Mouse (Mus musculus) liver, postnatal 0 days (tissue): ENCODE data around the gene Dbn1. TPM values are rescaled to one million over a fixed set of nuclear protein-coding genes. Genes with fewer than 3 reads are reported as not detected.

ENCODE experiments used
- ATAC-seq: fragments of 200-750 bp; cut with Nextera tagmentation; 2 replicates; pipeline ENCODE4 v1.8.0; 2017; ENCODE audit warnings: mild to moderate bottlenecking, moderate library complexity
- DNase-seq: peaks from one replicate; pipeline ENCODE4 v3.0.0-alpha.2; 2016
- H3K27ac ChIP-seq: fragments of 300-500 bp; sonication (generic); 2 replicates; pipeline ENCODE4 v1.5.1; 2014; ENCODE audit warnings: antibody characterized with exemption, moderate library complexity, mild to moderate bottlenecking, low read depth
- H3K27me3 ChIP-seq: fragments of 300-500 bp; sonication (generic); 2 replicates; pipeline ENCODE4 v1.6.1; 2014; ENCODE audit warnings: low read length, control low read depth, mixed read lengths; ENCODE audit not compliant: insufficient read depth
- H3K36me3 ChIP-seq: fragments of 300-500 bp; sonication (generic); replicated peaks from 2 replicates; pipeline ENCODE4 v1.6.1; 2014; ENCODE audit warnings: mild to moderate bottlenecking, control low read depth, low read length, moderate library complexity, mixed read lengths; ENCODE audit not compliant: insufficient read depth
- H3K4me1 ChIP-seq: fragments of 300-500 bp; sonication (generic); 2 replicates; pipeline ENCODE4 v1.6.1; 2014; ENCODE audit warnings: antibody characterized with exemption, mild to moderate bottlenecking, control low read depth; ENCODE audit not compliant: insufficient read depth
- H3K4me2 ChIP-seq: fragments of 300-500 bp; sonication (generic); 2 replicates; pipeline ENCODE4 v1.6.1; 2014; ENCODE audit warnings: low read depth, mild to moderate bottlenecking, low read length, moderate library complexity, mixed read lengths
- H3K4me3 ChIP-seq: fragments of 300-500 bp; sonication (generic); 2 replicates; pipeline ENCODE4 v1.5.1; 2014; ENCODE audit warnings: low read depth, low read length
- H3K9ac ChIP-seq: fragments of 300-500 bp; sonication (generic); replicated peaks from 2 replicates; pipeline ENCODE4 v1.6.1; 2014; ENCODE audit warnings: mild to moderate bottlenecking, moderate library complexity
- H3K9me3 ChIP-seq: fragments of 300-500 bp; sonication (generic); 2 replicates; pipeline ENCODE4 v1.6.1; 2016; ENCODE audit warnings: mild to moderate bottlenecking, control low read depth, low read length, mixed read lengths
- CTCF ChIP-seq: sonication (generic); IDR thresholded peaks from 2 replicates; pipeline ENCODE4 v1.5.1; 2016; ENCODE audit warnings: antibody characterized with exemption, low read depth
- EP300 ChIP-seq: IDR thresholded peaks from 2 replicates; pipeline ENCODE4 v1.6.1; 2016; ENCODE audit warnings: antibody characterized with exemption, low read depth, mild to moderate bottlenecking
- WGBS: fragments of 180-500 bp; shearing (Covaris S2); extraction: QIAGEN DNeasy Blood & Tissue Kit; methylation state at CpG from one replicate; pipeline ENCODE4 v1.1.7; 2014; ENCODE audit not compliant: insufficient replicate concordance; 5-methylcytosine and 5-hydroxymethylcytosine counted together
- polyA plus RNA-seq: library from polyadenylated mRNA; unstranded; fragments of >200 nt; fragmentation: Nextera tagmentation; extraction: Ambion mirVana; gene quantifications from 2 replicates; pipeline ENCODE4 v1.2.1, GENCODE M21; 2015

Gene Dbn1
- polyA plus RNA-seq, 1 experiment from 2014 or later = 4.2 TPM

DNA sequence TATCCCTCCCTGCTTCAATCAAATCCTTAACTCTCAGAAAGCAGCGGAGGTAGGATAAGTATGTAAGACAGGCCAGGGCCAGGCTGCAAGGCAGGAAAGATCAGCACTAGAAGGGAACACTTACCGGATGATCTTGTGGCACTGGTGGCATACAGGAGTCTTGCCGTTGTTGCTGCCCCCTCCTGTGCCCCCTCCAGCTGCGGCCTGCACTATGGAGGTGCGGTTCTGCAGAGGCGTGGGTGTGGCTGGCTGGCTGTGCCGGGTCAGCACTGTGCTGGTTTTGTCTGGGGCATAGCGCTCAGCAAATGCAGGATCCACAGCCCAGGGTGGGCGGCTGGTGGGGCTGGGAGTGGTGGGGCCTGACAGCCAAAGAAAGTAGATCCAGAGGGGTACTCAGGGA lies 17.9 kb upstream of the Dbn1 start:
- Histone ChIP-seq H3K9me3 (no peaks in the 10 kb centered on the region), H3K4me1 (peaks cover 14% of the 10 kb centered on the region), H3K4me2 (no peak overlapping the region), H3K36me3 (peaks cover 55% of the 10 kb centered on the region), H3K27me3 (no peaks in the 10 kb centered on the region), H3K9ac (no peak overlapping the region), H3K4me3 (no peak overlapping the region), H3K27ac (no peak overlapping the region)
- ATAC-seq (no peak), DNase-seq (no peak)
- no peak for TF ChIP-seq CTCF
- no peak for TF ChIP-seq EP300
- WGBS = 88% methylated on average over 9 of the region's 9 CpGs

DNA sequence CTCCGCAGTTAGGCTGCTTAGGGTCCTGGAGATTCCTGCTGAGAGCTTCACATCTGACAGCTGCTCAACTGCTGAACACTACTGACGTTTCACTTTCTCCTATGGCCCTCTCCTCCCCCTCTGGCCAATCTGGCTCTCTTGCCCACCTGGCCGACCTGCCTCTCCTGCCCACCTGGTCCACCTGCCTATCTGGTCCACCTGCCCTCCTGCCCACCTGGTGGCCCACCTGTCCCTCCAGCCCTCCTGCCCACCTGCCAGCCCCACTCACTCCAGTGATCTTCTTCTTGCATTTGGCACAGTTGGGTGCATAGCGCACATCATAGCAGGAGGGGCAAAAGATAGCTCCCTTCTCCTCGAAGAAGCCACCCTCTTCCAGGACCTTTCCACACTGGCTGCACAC lies 16.5 kb upstream of the Dbn1 start:
- Histone ChIP-seq H3K27ac (no peak overlapping the region), H3K9me3 (no peaks in the 10 kb centered on the region), H3K4me2 (no peak overlapping the region), H3K9ac (no peak overlapping the region), H3K4me1 (no peaks in the 10 kb centered on the region), H3K36me3 (peaks cover 51% of the 10 kb centered on the region), H3K27me3 (no peaks in the 10 kb centered on the region), H3K4me3 (no peak overlapping the region)
- TF ChIP-seq CTCF = no peak
- TF ChIP-seq EP300 = no peak
- ATAC-seq (no peak), DNase-seq (no peak)
- WGBS = 75% methylated on average over 5 of the region's 5 CpGs

- Histone ChIP-seq H3K27me3 (no peaks in the 10 kb centered on the region), H3K9ac (no peak overlapping the region), H3K4me1 (no peaks in the 10 kb centered on the region), H3K9me3 (no peaks in the 10 kb centered on the region), H3K27ac (no peak overlapping the region), H3K36me3 (peaks cover 49% of the 10 kb centered on the region), H3K4me3 (no peak overlapping the region), H3K4me2 (no peak overlapping the region)
- 76% methylated on average over 8 of the region's 8 CpGs for WGBS
- ATAC-seq (no peak), DNase-seq (no peak)
- TF ChIP-seq CTCF = no peak
- no peak for TF ChIP-seq EP300
These were observed 14.5 kb upstream of the Dbn1 start for GRCm38 (mm10) chr13:55502405-55502804.

- peaks cover 37% of the 10 kb centered on the region for H3K36me3 ChIP-seq
- 67% methylated on average over 10 of the region's 10 CpGs for WGBS
- no peaks in the 10 kb centered on the region for H3K9me3 ChIP-seq
- no peak for DNase-seq
- H3K4me1 ChIP-seq = peaks cover 4% of the 10 kb centered on the region; the same call in 1 of the 2 replicates
- H3K9ac ChIP-seq = no peak overlapping the region
- ATAC-seq = no peak
- TF ChIP-seq CTCF = no peak
- no peak for TF ChIP-seq EP300
- H3K27ac ChIP-seq = no peak overlapping the region
- no peaks in the 10 kb centered on the region for H3K27me3 ChIP-seq
- no peak overlapping the region for H3K4me2 ChIP-seq
- H3K4me3 ChIP-seq = no peak overlapping the region
These were observed 12.7 kb upstream of the Dbn1 start for GRCm38 (mm10) chr13:55500575-55500974.

GRCm38 (mm10) chr13:55498906-55499305 lies 11.0 kb upstream of the Dbn1 start:
- TF ChIP-seq CTCF = no peak
- no peak for TF ChIP-seq EP300
- Histone ChIP-seq H3K4me1 (peaks cover 4% of the 10 kb centered on the region; the same call in 1 of the 2 replicates), H3K27ac (no peak overlapping the region), H3K36me3 (peaks cover 23% of the 10 kb centered on the region), H3K27me3 (0 out of 2 replicates have a peak, but pooled peaks cover 8% of the 10 kb centered on the region), H3K4me2 (no peak overlapping the region), H3K9ac (no peak overlapping the region), H3K9me3 (no peaks in the 10 kb centered on the region), H3K4me3 (no peak overlapping the region)
- 75% methylated on average over 11 of the region's 11 CpGs for whole genome bisulfite sequencing
- ATAC-seq (no peak), DNase-seq (no peak)

GRCm38 (mm10) chr13:55496661-55497060 lies 8.8 kb upstream of the Dbn1 start:
- Histone ChIP-seq H3K4me1 (peaks cover 4% of the 10 kb centered on the region; the same call in 1 of the 2 replicates), H3K9ac (no peak overlapping the region), H3K27ac (no peak overlapping the region), H3K9me3 (no peaks in the 10 kb centered on the region), H3K36me3 (peaks cover 10% of the 10 kb centered on the region; the same call in 1 of the 2 replicates), H3K4me2 (no peak overlapping the region), H3K4me3 (no peak overlapping the region), H3K27me3 (peaks cover 12% of the 10 kb centered on the region; the same call in 1 of the 2 replicates)
- WGBS = 81% methylated on average over 6 of the region's 6 CpGs
- no peak for DNase-seq
- ATAC-seq = no peak
- TF ChIP-seq CTCF (no peak), EP300 (no peak)

DNA sequence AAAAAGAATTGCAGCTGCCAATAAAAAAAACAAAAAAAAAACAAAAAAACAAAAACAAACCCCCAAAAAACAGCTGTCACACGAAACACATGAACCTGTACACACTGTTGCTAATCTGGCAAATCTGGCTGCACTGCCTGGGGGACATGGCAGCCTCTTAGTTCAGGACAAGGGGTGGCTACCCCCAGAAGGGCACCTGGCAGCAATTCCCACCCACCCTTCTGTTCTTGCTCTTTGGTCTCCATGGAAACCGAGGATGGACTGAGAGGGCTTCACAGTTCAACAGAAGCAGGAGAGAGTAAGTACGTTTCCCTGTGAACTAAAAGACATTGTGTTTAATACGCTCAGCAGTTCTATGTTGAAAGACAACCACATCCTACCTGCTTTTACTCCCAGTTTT lies 7.8 kb upstream of the Dbn1 start:
- 69% methylated on average over 4 of the region's 4 CpGs for whole genome bisulfite sequencing
- Histone ChIP-seq H3K9me3 (no peaks in the 10 kb centered on the region), H3K9ac (no peak overlapping the region), H3K4me1 (peaks cover 4% of the 10 kb centered on the region; the same call in 1 of the 2 replicates), H3K4me2 (no peak overlapping the region), H3K27ac (no peak overlapping the region), H3K27me3 (peaks cover 14% of the 10 kb centered on the region; the same call in 1 of the 2 replicates), H3K4me3 (no peak overlapping the region), H3K36me3 (peaks cover 10% of the 10 kb centered on the region; the same call in 1 of the 2 replicates)
- no peak for DNase-seq
- ATAC-seq = no peak
- no peak for TF ChIP-seq EP300
- TF ChIP-seq CTCF = no peak
